35 mouse cellular contexts compared by ENCODE assay signal in genomic region chr17:56514330-56514729, GRCm38 (mm10). TPM values are rescaled to one million over a fixed set of nuclear protein-coding genes. Genes with fewer than 3 reads are reported as not detected.
DNase-seq lines count a peak whose midpoint lies in the region; ATAC-seq and TF ChIP-seq lines count a peak whose summit lies in the region.
"Had no signal": no experiment of that assay in that cellular context is flagged by ENCODE, and none has a peak within 500 bp of the region (broad histone marks: within the 10 kb centered on the region; RNA-seq: fewer than 3 reads in every experiment).

No protein-coding gene starts in this region.

- peak; percentile 45 for DNase-seq in forebrain, embryonic 11.5 days (ENCODE audit: low spot score)
- DNase-seq in forebrain, embryonic 10.5 days (ENCODE audit: extremely low spot score, low spot score) = no peak
- DNase-seq in forebrain, postnatal 0 days = no peak
- peak; percentile 59 for DNase-seq in midbrain, embryonic 11.5 days (ENCODE audit: low spot score, missing footprints)
- DNase-seq in midbrain, postnatal 0 days (ENCODE audit: low spot score) = no peak
- DNase-seq: adrenal gland, postnatal 10 days; adrenal gland, postnatal 36 days; B cell, adult 2 months; cerebellum, adult 2 months; cerebellum, adult 9-11 months; cerebellum, postnatal 25 days; embryo, embryonic 11 days; gastrocnemius, adult 2 months; gastrocnemius, postnatal 14 days; heart, adult 18-20 months; heart, postnatal 10 days; heart, postnatal 36 days; kidney, adult 11 months; kidney, adult 8-10 months had no signal

- no peak overlapping the region for H3K4me2 ChIP-seq in forebrain, embryonic 11.5 days (ENCODE audit: low read depth, low read length, severe bottlenecking)
- no peak overlapping the region for H3K4me2 ChIP-seq in forebrain, embryonic 15.5 days (replicated peaks)
- no peak overlapping the region for H3K4me2 ChIP-seq in forebrain, postnatal 0 days (ENCODE audit: low read depth)
- H3K4me2 ChIP-seq in midbrain, embryonic 11.5 days = no peak overlapping the region
- H3K4me2 ChIP-seq in midbrain, postnatal 0 days (ENCODE audit: low read depth, low read length, poor library complexity, severe bottlenecking) = no peak overlapping the region
- H3K4me2 ChIP-seq: embryonic facial prominence, embryonic 13.5 days; heart, embryonic 12.5 days; heart, embryonic 15.5 days; hindbrain, embryonic 12.5 days; intestine, embryonic 15.5 days had no signal

- no peak for TF ChIP-seq CTCF in forebrain, postnatal 0 days (IDR thresholded peaks at IDR 0.05; ENCODE audit: low read depth)
- no peak for TF ChIP-seq CTCF in midbrain, postnatal 0 days (IDR thresholded peaks at IDR 0.05)

- no peak overlapping the region for H3K27ac ChIP-seq in forebrain, embryonic 11.5 days (ENCODE audit: low read depth, low read length)
- no peak overlapping the region for H3K27ac ChIP-seq in forebrain, embryonic 10.5 days
- peak overlapping the region; percentile 92; the same call in 1 of the 2 replicates for H3K27ac ChIP-seq in forebrain, embryonic 15.5 days (replicated peaks)
- H3K27ac ChIP-seq in forebrain, postnatal 0 days (ENCODE audit: low read depth, low read length) = no peak overlapping the region
- H3K27ac ChIP-seq in midbrain, embryonic 11.5 days (ENCODE audit: low read depth, low read length) = no peak overlapping the region
- H3K27ac ChIP-seq in midbrain, postnatal 0 days (ENCODE audit: low read depth, low read length) = no peak overlapping the region
- H3K27ac ChIP-seq: embryonic facial prominence, embryonic 10.5 days; embryonic facial prominence, embryonic 13.5 days; gastrocnemius, adult 2 months; heart, embryonic 15.5 days; intestine, embryonic 15.5 days had no signal

- no peak for ATAC-seq in forebrain, embryonic 11.5 days (replicated peaks; ENCODE audit: low FRiP score)
- no peak for ATAC-seq in forebrain, embryonic 15.5 days (replicated peaks)
- ATAC-seq in forebrain, postnatal 0 days = no peak
- ATAC-seq in midbrain, embryonic 11.5 days (ENCODE audit: low FRiP score) = no peak
- ATAC-seq in midbrain, postnatal 0 days (ENCODE audit: low FRiP score) = no peak
- ATAC-seq: hindbrain, embryonic 16.5 days; intestine, embryonic 15.5 days; Patski had no signal

- peaks cover 13% of the 10 kb centered on the region; the same call in 1 of the 2 replicates for H3K4me1 ChIP-seq in forebrain, embryonic 11.5 days (replicated peaks; ENCODE audit: control insufficient read depth, insufficient read depth, low read length)
- peaks cover 49% of the 10 kb centered on the region for H3K4me1 ChIP-seq in forebrain, embryonic 10.5 days
- H3K4me1 ChIP-seq in forebrain, embryonic 15.5 days = peaks cover 46% of the 10 kb centered on the region
- H3K4me1 ChIP-seq in forebrain, postnatal 0 days (ENCODE audit: insufficient read depth) = peaks cover 10% of the 10 kb centered on the region
- H3K4me1 ChIP-seq in midbrain, embryonic 11.5 days (ENCODE audit: control insufficient read depth, insufficient read depth, low read length) = peaks cover 7% of the 10 kb centered on the region; the same call in 1 of the 2 replicates
- H3K4me1 ChIP-seq in midbrain, postnatal 0 days (ENCODE audit: insufficient read depth, low read length) = peaks cover 6% of the 10 kb centered on the region; the same call in 1 of the 2 replicates

- H3K27me3 ChIP-seq in forebrain, embryonic 11.5 days (ENCODE audit: control insufficient read depth, insufficient read depth, low read length) = peaks cover 32% of the 10 kb centered on the region
- H3K27me3 ChIP-seq in forebrain, embryonic 10.5 days (ENCODE audit: poor library complexity, severe bottlenecking) = peaks cover 79% of the 10 kb centered on the region
- H3K27me3 ChIP-seq in forebrain, embryonic 15.5 days = no peaks in the 10 kb centered on the region
- H3K27me3 ChIP-seq in forebrain, postnatal 0 days (ENCODE audit: insufficient read depth, low read length) = no peaks in the 10 kb centered on the region; the same call in 1 of the 2 replicates
- peaks cover 38% of the 10 kb centered on the region for H3K27me3 ChIP-seq in midbrain, embryonic 11.5 days (ENCODE audit: control insufficient read depth, insufficient read depth, low read length)
- peaks cover 23% of the 10 kb centered on the region for H3K27me3 ChIP-seq in midbrain, postnatal 0 days (ENCODE audit: insufficient read depth, low read length)

- no peaks in the 10 kb centered on the region for H3K36me3 ChIP-seq in forebrain, embryonic 11.5 days (ENCODE audit: control insufficient read depth, insufficient read depth, low read length)
- H3K36me3 ChIP-seq in forebrain, embryonic 10.5 days (replicated peaks) = no peaks in the 10 kb centered on the region
- no peaks in the 10 kb centered on the region for H3K36me3 ChIP-seq in forebrain, embryonic 15.5 days
- H3K36me3 ChIP-seq in forebrain, postnatal 0 days (ENCODE audit: insufficient read depth) = no peaks in the 10 kb centered on the region
- no peaks in the 10 kb centered on the region for H3K36me3 ChIP-seq in midbrain, embryonic 11.5 days (ENCODE audit: control insufficient read depth, insufficient read depth, low read length)
- H3K36me3 ChIP-seq in midbrain, postnatal 0 days (ENCODE audit: insufficient read depth, low read length) = no peaks in the 10 kb centered on the region
- H3K36me3 ChIP-seq: embryonic facial prominence, embryonic 10.5 days; embryonic facial prominence, embryonic 13.5 days; G1E; heart, embryonic 12.5 days; heart, embryonic 15.5 days; hindbrain, embryonic 12.5 days; intestine, embryonic 15.5 days had no signal

- no peak overlapping the region for H3K9ac ChIP-seq in forebrain, embryonic 11.5 days (ENCODE audit: low read length)
- no peak overlapping the region for H3K9ac ChIP-seq in forebrain, embryonic 15.5 days (replicated peaks)
- H3K9ac ChIP-seq in forebrain, postnatal 0 days = no peak overlapping the region
- H3K9ac ChIP-seq in midbrain, embryonic 11.5 days (ENCODE audit: low read length) = no peak overlapping the region
- H3K9ac ChIP-seq in midbrain, postnatal 0 days (replicated peaks; ENCODE audit: low read length, poor library complexity, severe bottlenecking) = no peak overlapping the region
- H3K9ac ChIP-seq: embryonic facial prominence, embryonic 13.5 days; heart, embryonic 12.5 days; heart, embryonic 15.5 days; hindbrain, embryonic 12.5 days; intestine, embryonic 15.5 days had no signal

- H3K4me3 ChIP-seq in forebrain, embryonic 11.5 days (ENCODE audit: low read depth, low read length) = no peak overlapping the region
- H3K4me3 ChIP-seq in forebrain, embryonic 10.5 days = no peak overlapping the region
- H3K4me3 ChIP-seq in forebrain, embryonic 15.5 days = no peak overlapping the region
- no peak overlapping the region for H3K4me3 ChIP-seq in forebrain, postnatal 0 days (ENCODE audit: low read depth, low read length)
- no peak overlapping the region for H3K4me3 ChIP-seq in midbrain, embryonic 11.5 days (ENCODE audit: low read depth, low read length)
- no peak overlapping the region for H3K4me3 ChIP-seq in midbrain, postnatal 0 days (ENCODE audit: low read depth, low read length)
- H3K4me3 ChIP-seq: embryonic facial prominence, embryonic 10.5 days; embryonic facial prominence, embryonic 13.5 days; erythroblast, embryonic 14.5 days; gastrocnemius, adult 2 months; heart, embryonic 12.5 days; heart, embryonic 15.5 days; hindbrain, embryonic 12.5 days; intestine, embryonic 15.5 days had no signal

- H3K9me3 ChIP-seq in forebrain, embryonic 11.5 days (ENCODE audit: control insufficient read depth, low read length) = no peaks in the 10 kb centered on the region; the same call in 1 of the 2 replicates
- peaks cover 15% of the 10 kb centered on the region for H3K9me3 ChIP-seq in forebrain, embryonic 10.5 days
- H3K9me3 ChIP-seq in forebrain, embryonic 15.5 days = no peaks in the 10 kb centered on the region
- H3K9me3 ChIP-seq in forebrain, postnatal 0 days (ENCODE audit: low read length) = no peaks in the 10 kb centered on the region
- H3K9me3 ChIP-seq in midbrain, embryonic 11.5 days (ENCODE audit: control insufficient read depth, low read length) = no peaks in the 10 kb centered on the region; the same call in 1 of the 2 replicates
- no peaks in the 10 kb centered on the region for H3K9me3 ChIP-seq in midbrain, postnatal 0 days (ENCODE audit: low read length)
- H3K9me3 ChIP-seq: heart, embryonic 15.5 days; hindbrain, embryonic 12.5 days; intestine, embryonic 15.5 days had no signal

RNA-seq across cellular contexts. Expression of gene Znrf4, which starts 2.1 kb away (rescaled TPM):
- polyA plus RNA-seq in forebrain, embryonic 11.5 days (2014; fragmentation: Nextera tagmentation; extraction: Ambion mirVana) = not detected in 2 replicates
- not detected in 2 replicates for polyA plus RNA-seq in forebrain, embryonic 10.5 days (2016; fragmentation: Nextera tagmentation; extraction: Ambion mirVana)
- polyA plus RNA-seq in forebrain, embryonic 15.5 days (2015; fragmentation: Nextera tagmentation; extraction: Ambion mirVana) = 0.14 and 0.36 TPM in 2 replicates
- not detected in 2 replicates for total RNA-seq in forebrain, postnatal 0 days (2014; rRNA removed)
- 0.13 and 0.16 TPM in 2 replicates for polyA plus RNA-seq in forebrain, postnatal 0 days (2015; fragmentation: Nextera tagmentation; extraction: Ambion mirVana)
- polyA plus RNA-seq in midbrain, embryonic 11.5 days (2014; fragmentation: Nextera tagmentation; extraction: Ambion mirVana) = not detected in 2 replicates
- not detected in 2 replicates for total RNA-seq in midbrain, postnatal 0 days (2014; rRNA removed)
- polyA plus RNA-seq in midbrain, postnatal 0 days (2015; fragmentation: Nextera tagmentation; extraction: Ambion mirVana) = not detected in 2 replicates
- total RNA-seq: adrenal gland, adult 18-20 months; adrenal gland, postnatal 10 days; adrenal gland, postnatal 36 days; CH12.LX; G1E; gastrocnemius, adult 2 months; gastrocnemius, postnatal 14 days; gastrocnemius, postnatal 4 days; heart, adult 18-20 months; heart, postnatal 10 days; heart, postnatal 36 days had no signal
- polyA plus RNA-seq: cerebellum, adult 2 months; cortical plate, adult 2 months; embryonic facial prominence, embryonic 10.5 days; embryonic facial prominence, embryonic 13.5 days; erythroblast, embryonic 14.5 days; frontal cortex, adult 2 months; G1E; heart, embryonic 12.5 days; heart, embryonic 15.5 days; hindbrain, embryonic 12.5 days; hindbrain, embryonic 16.5 days; intestine, embryonic 15.5 days; Patski had no signal

RNA-seq across cellular contexts. Expression of gene Ptprs, which starts 38.0 kb away (rescaled TPM):
- 210 and 218 TPM in 2 replicates for polyA plus RNA-seq in forebrain, embryonic 11.5 days (2014; fragmentation: Nextera tagmentation; extraction: Ambion mirVana)
- 80.3 and 91.5 TPM in 2 replicates for polyA plus RNA-seq in forebrain, embryonic 10.5 days (2016; fragmentation: Nextera tagmentation; extraction: Ambion mirVana)
- polyA plus RNA-seq in forebrain, embryonic 15.5 days (2015; fragmentation: Nextera tagmentation; extraction: Ambion mirVana) = 375 and 409 TPM in 2 replicates
- total RNA-seq in forebrain, postnatal 0 days (2014; rRNA removed) = 568 and 711 TPM in 2 replicates
- polyA plus RNA-seq in forebrain, postnatal 0 days (2015; fragmentation: Nextera tagmentation; extraction: Ambion mirVana) = 196 and 250 TPM in 2 replicates
- polyA plus RNA-seq in midbrain, embryonic 11.5 days (2014; fragmentation: Nextera tagmentation; extraction: Ambion mirVana) = 115 and 125 TPM in 2 replicates
- total RNA-seq in midbrain, postnatal 0 days (2014; rRNA removed) = 716 and 795 TPM in 2 replicates
- 208 and 225 TPM in 2 replicates for polyA plus RNA-seq in midbrain, postnatal 0 days (2015; fragmentation: Nextera tagmentation; extraction: Ambion mirVana)

RNA-seq across cellular contexts. Expression of gene Gm20219, which starts 39.9 kb away (rescaled TPM):
- polyA plus RNA-seq in forebrain, embryonic 11.5 days (2014; fragmentation: Nextera tagmentation; extraction: Ambion mirVana) = 1.1 and 1.3 TPM in 2 replicates
- polyA plus RNA-seq in forebrain, embryonic 10.5 days (2016; fragmentation: Nextera tagmentation; extraction: Ambion mirVana) = 1.1 and 1.3 TPM in 2 replicates
- polyA plus RNA-seq in forebrain, embryonic 15.5 days (2015; fragmentation: Nextera tagmentation; extraction: Ambion mirVana) = 1.5 TPM in 2 replicates
- 0.33 TPM in 1 of 2 replicates, not detected in the other for total RNA-seq in forebrain, postnatal 0 days (2014; rRNA removed)
- 0.29 and 0.40 TPM in 2 replicates for polyA plus RNA-seq in forebrain, postnatal 0 days (2015; fragmentation: Nextera tagmentation; extraction: Ambion mirVana)
- 0.45 and 0.58 TPM in 2 replicates for polyA plus RNA-seq in midbrain, embryonic 11.5 days (2014; fragmentation: Nextera tagmentation; extraction: Ambion mirVana)
- 0.22 TPM in 1 of 2 replicates, not detected in the other for total RNA-seq in midbrain, postnatal 0 days (2014; rRNA removed)
- polyA plus RNA-seq in midbrain, postnatal 0 days (2015; fragmentation: Nextera tagmentation; extraction: Ambion mirVana) = 0.26 and 0.56 TPM in 2 replicates

Comparison
In these comparisons a context has a peak if more than half of its experiments do, and no peak if none do; other contexts are left out.
1. DNase-seq: peak in forebrain, embryonic 11.5 days (single experiment) and midbrain, embryonic 11.5 days (single experiment); none in forebrain, embryonic 10.5 days (single experiment), forebrain, postnatal 0 days (single experiment) and midbrain, postnatal 0 days (single experiment).